Mouse (Mus musculus): ENCODE results near the gene Fcna.

- TF ChIP-seq CTCF (IDR thresholded peaks at IDR 0.05; ENCODE audit: insufficient read depth, low read length) (no peak), POLR2A (IDR thresholded peaks at IDR 0.05; ENCODE audit: borderline replicate concordance, extremely low read depth, low read depth, low read length) (no peak)
Observed at GRCm38 (mm10) chr2:25620386-25620785, 7.4 kb downstream of the Fcna start.

Measured in lung, adult 2 months (tissue).